In genomic region chr16:23167079-23167478, GRCm38 (mm10) we compare ENCODE assay signal across 16 mouse cellular contexts. TPM values are rescaled to one million over a fixed set of nuclear protein-coding genes. Genes with fewer than 3 reads are reported as not detected.
DNase-seq lines count a peak whose midpoint lies in the region; ATAC-seq and TF ChIP-seq lines count a peak whose summit lies in the region.
"Had no signal": no experiment of that assay in that cellular context is flagged by ENCODE, and none has a peak within 500 bp of the region (broad histone marks: within the 10 kb centered on the region; RNA-seq: fewer than 3 reads in every experiment).

No protein-coding gene starts in this region.

- TF ChIP-seq EP300 in liver, postnatal 0 days (IDR thresholded peaks at IDR 0.05; ENCODE audit: low read depth): peak; percentile 66; the same call in 1 of the 2 replicates

- H3K27me3 ChIP-seq in liver, postnatal 0 days (ENCODE audit: insufficient read depth, low read length): no peaks in the 10 kb centered on the region
- H3K27me3 ChIP-seq: limb, embryonic 15.5 days; midbrain, embryonic 12.5 days had no signal

- 0 out of 2 replicates have a peak, but pooled peaks have one; percentile 23 for ATAC-seq in liver, postnatal 0 days
- no peak for ATAC-seq in megakaryocyte-erythroid progenitor cell, adult 5-6 weeks (replicated peaks; ENCODE audit: low FRiP score, low TSS enrichment, poor library complexity, severe bottlenecking)
- ATAC-seq: hindbrain, embryonic 16.5 days had no signal

- H3K4me3 ChIP-seq in liver, postnatal 0 days (ENCODE audit: low read depth, low read length): no peak overlapping the region
- H3K4me3 ChIP-seq in embryonic fibroblast, embryonic 13.5 days (ENCODE audit: insufficient read depth, low read length): no peak overlapping the region
- H3K4me3 ChIP-seq: erythroblast, embryonic 14.5 days; limb, embryonic 15.5 days; midbrain, embryonic 12.5 days had no signal

- no peak overlapping the region for H3K4me2 ChIP-seq in liver, postnatal 0 days (ENCODE audit: low read depth, low read length)
- H3K4me2 ChIP-seq: limb, embryonic 15.5 days; midbrain, embryonic 12.5 days had no signal

- intact Hi-C loops in heart, postnatal 25 days (cut with DNase I): loop anchor here (5.0 kb wide), 1 partner anchor 50 kb away; no protein-coding TSS in a partner anchor

- H3K27ac ChIP-seq in liver, postnatal 0 days (ENCODE audit: low read depth): no peak overlapping the region
- peak overlapping the region; percentile 49 for H3K27ac ChIP-seq in embryonic fibroblast, embryonic 13.5 days (ENCODE audit: insufficient read depth, low read length)
- H3K27ac ChIP-seq: limb, embryonic 15.5 days; midbrain, embryonic 12.5 days had no signal

- H3K4me1 ChIP-seq in liver, postnatal 0 days (ENCODE audit: insufficient read depth): no peaks in the 10 kb centered on the region
- H3K4me1 ChIP-seq in embryonic fibroblast, embryonic 13.5 days (ENCODE audit: control insufficient read depth, insufficient read depth, low read length): peaks cover 3% of the 10 kb centered on the region
- H3K4me1 ChIP-seq: limb, embryonic 15.5 days; midbrain, embryonic 12.5 days had no signal

- H3K9ac ChIP-seq in liver, postnatal 0 days (replicated peaks): no peak overlapping the region
- H3K9ac ChIP-seq: limb, embryonic 15.5 days; midbrain, embryonic 12.5 days had no signal

- H3K9me3 ChIP-seq in liver, postnatal 0 days (ENCODE audit: low read length): no peaks in the 10 kb centered on the region
- H3K9me3 ChIP-seq: G1E; limb, embryonic 15.5 days; midbrain, embryonic 12.5 days had no signal

- TF ChIP-seq CTCF in liver, postnatal 0 days (IDR thresholded peaks at IDR 0.05; ENCODE audit: low read depth): no peak
- TF ChIP-seq CTCF in embryonic fibroblast, embryonic 13.5 days (IDR thresholded peaks at IDR 0.05; ENCODE audit: borderline replicate concordance, insufficient read depth, low read length): no peak

- no peaks in the 10 kb centered on the region for H3K36me3 ChIP-seq in liver, postnatal 0 days (replicated peaks; ENCODE audit: insufficient read depth, low read length)
- H3K36me3 ChIP-seq: G1E; limb, embryonic 15.5 days; midbrain, embryonic 12.5 days had no signal

- DNase-seq in liver, postnatal 0 days: no peak
- DNase-seq in liver: no peak
- peak; percentile 87 for DNase-seq in adipocyte (ENCODE audit: low spot score)
- peak; percentile 21 for DNase-seq in heart, postnatal 25 days (ENCODE audit: low spot score)
- DNase-seq in right cerebral cortex, adult 2 months (ENCODE audit: low spot score in 2 of 2): no peak
- DNase-seq: cerebellum, postnatal 36 days; right cerebral cortex, postnatal 25 days had no signal

- TF ChIP-seq POLR2A in embryonic fibroblast, embryonic 13.5 days (IDR thresholded peaks at IDR 0.05; ENCODE audit: low read depth, low read length): no peak

- 28% methylated on average over 5 of the region's 5 CpGs for WGBS in liver, postnatal 0 days (ENCODE audit: insufficient replicate concordance)

RNA-seq across cellular contexts. Expression of gene Adipoq, which starts 20.7 kb away (rescaled TPM):
- not detected in 2 replicates for polyA plus RNA-seq in liver, postnatal 0 days (2015; fragmentation: Nextera tagmentation; extraction: Ambion mirVana)
- polyA plus RNA-seq in embryonic fibroblast, embryonic 13.5 days (2011; ENCODE audit: insufficient read length, low read depth, missing spikeins): not detected in 2 replicates
- 10 to 100 TPM in 1 of 2 experiments, 1 to 10 TPM in 1; 3.0 to 11.3 TPM for total RNA-seq in heart, postnatal 25 days (2021)
- not detected in 2 replicates for total RNA-seq in megakaryocyte-erythroid progenitor cell, adult 5-6 weeks (2014; fragmentation: Nextera tagmentation)
- total RNA-seq in megakaryocyte-erythroid progenitor cell, adult 5-6 weeks (2017): 0.50 TPM in 1 of 2 replicates, not detected in the other
- total RNA-seq: layer of hippocampus, postnatal 25 days; neutrophil, adult 5-6 weeks had no signal
- polyA plus RNA-seq: erythroblast, embryonic 14.5 days; G1E; hindbrain, embryonic 16.5 days; limb, embryonic 15.5 days; midbrain, embryonic 12.5 days had no signal

RNA-seq across cellular contexts. Expression of gene Rfc4, which starts 39.5 kb away (rescaled TPM):
- 54.3 and 59.4 TPM in 2 replicates for polyA plus RNA-seq in liver, postnatal 0 days (2015; fragmentation: Nextera tagmentation; extraction: Ambion mirVana)
- polyA plus RNA-seq in embryonic fibroblast, embryonic 13.5 days (2011; ENCODE audit: insufficient read length, low read depth, missing spikeins): 17.6 and 22.3 TPM in 2 replicates
- 1 to 10 TPM; 6.6 to 6.8 TPM for total RNA-seq in heart, postnatal 25 days (2021)
- total RNA-seq in megakaryocyte-erythroid progenitor cell, adult 5-6 weeks (2014; fragmentation: Nextera tagmentation): 216 and 230 TPM in 2 replicates
- total RNA-seq in megakaryocyte-erythroid progenitor cell, adult 5-6 weeks (2017): 106 and 142 TPM in 2 replicates

RNA-seq across cellular contexts. Expression of gene St6gal1, which starts 57.5 kb away (rescaled TPM):
- 17.1 and 17.3 TPM in 2 replicates for polyA plus RNA-seq in liver, postnatal 0 days (2015; fragmentation: Nextera tagmentation; extraction: Ambion mirVana)
- polyA plus RNA-seq in embryonic fibroblast, embryonic 13.5 days (2011; ENCODE audit: insufficient read length, low read depth, missing spikeins): 7.4 and 10.3 TPM in 2 replicates
- total RNA-seq in heart, postnatal 25 days (2021): 10 to 100 TPM; 11.5 to 11.7 TPM
- total RNA-seq in megakaryocyte-erythroid progenitor cell, adult 5-6 weeks (2014; fragmentation: Nextera tagmentation): 0.45 and 5.0 TPM in 2 replicates
- total RNA-seq in megakaryocyte-erythroid progenitor cell, adult 5-6 weeks (2017): not detected in 2 replicates
- polyA plus RNA-seq: erythroblast, embryonic 14.5 days had no signal

RNA-seq across cellular contexts. Expression of gene Eif4a2, which starts 59.8 kb away (rescaled TPM):
- 49.1 and 52.5 TPM in 2 replicates for polyA plus RNA-seq in liver, postnatal 0 days (2015; fragmentation: Nextera tagmentation; extraction: Ambion mirVana)
- polyA plus RNA-seq in embryonic fibroblast, embryonic 13.5 days (2011; ENCODE audit: insufficient read length, low read depth, missing spikeins): 552 and 554 TPM in 2 replicates
- 100 to 1,000 TPM; 300 to 346 TPM for total RNA-seq in heart, postnatal 25 days (2021)
- total RNA-seq in megakaryocyte-erythroid progenitor cell, adult 5-6 weeks (2014; fragmentation: Nextera tagmentation): 524 and 587 TPM in 2 replicates
- total RNA-seq in megakaryocyte-erythroid progenitor cell, adult 5-6 weeks (2017): 925 and 1,082 TPM in 2 replicates

Comparison
In these comparisons a context has a peak if more than half of its experiments do, and no peak if none do; other contexts are left out.
1. DNase-seq: peak in adipocyte (single experiment) and heart, postnatal 25 days (single experiment); none in liver, postnatal 0 days (single experiment), liver (single experiment) and right cerebral cortex, adult 2 months (0 of 2).
2. RNA of gene Rfc4, which starts 39.5 kb away (total RNA-seq): 106 to 230 TPM in megakaryocyte-erythroid progenitor cell, adult 5-6 weeks; 6.6 to 6.8 TPM in heart, postnatal 25 days; every median in the first group is over 10 times any median in the second.